Mouse (Mus musculus): ENCODE data around the gene March10.

DNA sequence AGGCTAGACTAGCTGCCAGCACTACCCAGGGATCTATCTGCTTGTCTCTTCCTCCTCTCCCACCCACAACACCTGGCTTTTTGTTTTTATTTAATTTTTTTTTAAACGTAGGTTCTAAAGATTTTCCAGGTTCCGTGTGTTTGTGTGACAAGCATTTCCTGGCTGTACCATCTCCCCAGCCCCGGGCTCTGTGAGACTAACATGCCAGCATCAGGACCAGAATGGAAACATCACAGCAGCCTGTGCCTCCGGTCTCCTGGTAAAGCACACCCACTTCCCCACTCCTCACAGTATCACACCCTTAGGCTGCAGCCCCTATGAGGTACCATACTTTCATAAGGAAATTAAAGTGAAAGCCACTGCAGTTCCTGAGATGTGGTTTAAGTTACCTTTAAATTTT lies 16.1 kb upstream of the March10 start:
- no peak for TF ChIP-seq CTCF (IDR thresholded peaks at IDR 0.05; ENCODE audit: insufficient read depth, low read depth, low read length)
- TF ChIP-seq POLR2A (IDR thresholded peaks at IDR 0.05; ENCODE audit: insufficient read depth, low read depth, low read length) = no peak

All from olfactory bulb, adult 2 months (tissue).